Mouse (Mus musculus) E14TG2a.4 (cell line): ENCODE data around the gene Gm340.

Source experiments
- H3K27me3 ChIP-seq: 2 replicates; pipeline ENCODE4 v1.6.1; 2014; ENCODE audit warnings: low read length, control low read depth; ENCODE audit not compliant: insufficient read depth
- H3K36me3 ChIP-seq: 2 replicates; pipeline ENCODE4 v1.6.1; 2014; ENCODE audit warnings: low read length, control low read depth; ENCODE audit not compliant: insufficient read depth
- H3K4me1 ChIP-seq: replicated peaks from 2 replicates; pipeline ENCODE4 v1.6.1; 2014; ENCODE audit warnings: low read depth, low read length, control low read depth
- H3K4me3 ChIP-seq: replicated peaks from 2 replicates; pipeline ENCODE4 v1.5.1; 2014; ENCODE audit warnings: mild to moderate bottlenecking, low read length
- H3K9me3 ChIP-seq: 2 replicates; pipeline ENCODE4 v1.6.1; 2014; ENCODE audit warnings: low read length, control low read depth
- CTCF ChIP-seq: conservative IDR thresholded peaks from 2 replicates; pipeline ENCODE4 v1.5.1; 2014; ENCODE audit warnings: low read length
- NANOG ChIP-seq: IDR thresholded peaks from 2 replicates; pipeline ENCODE4 v1.6.1; 2014; ENCODE audit warnings: borderline replicate concordance, low read length, mixed read lengths
- POU5F1 ChIP-seq: IDR thresholded peaks from 2 replicates; pipeline ENCODE4 v1.6.1; 2014; ENCODE audit warnings: low read length, borderline replicate concordance

The Gm340 gene

DNA sequence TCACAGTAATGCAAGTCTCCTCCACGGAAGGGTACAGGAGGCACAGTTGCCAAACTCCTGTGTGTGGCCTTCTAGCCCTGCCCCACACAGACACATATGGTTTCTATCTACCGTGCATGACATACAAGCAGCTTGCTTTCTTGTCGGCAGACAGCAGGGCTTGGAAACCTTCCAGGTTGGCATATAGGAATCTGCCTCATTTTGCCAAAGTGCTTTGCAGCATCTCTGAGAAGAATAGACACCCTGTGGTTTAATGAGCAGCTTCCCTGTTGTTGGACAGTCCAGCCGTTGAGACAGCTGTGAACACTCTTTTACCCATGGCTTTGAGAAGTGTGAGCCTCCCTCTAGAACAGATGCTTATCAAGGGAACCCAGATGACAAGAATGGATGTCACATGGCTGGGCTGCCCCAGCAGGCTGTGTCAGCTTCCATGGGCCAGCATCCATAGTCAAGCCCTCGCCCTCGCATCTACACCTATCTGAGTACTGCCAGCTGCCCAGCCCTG lies 36.0 kb downstream of the Gm340 start:
- TF ChIP-seq POU5F1 (no peak), CTCF (no peak), NANOG (no peak)
- peaks cover 2% of the 10 kb centered on the region for H3K4me1 ChIP-seq
- no peak overlapping the region for H3K4me3 ChIP-seq
- H3K9me3 ChIP-seq: no peaks in the 10 kb centered on the region
- no peaks in the 10 kb centered on the region for H3K36me3 ChIP-seq
- peaks cover 33% of the 10 kb centered on the region for H3K27me3 ChIP-seq

DNA sequence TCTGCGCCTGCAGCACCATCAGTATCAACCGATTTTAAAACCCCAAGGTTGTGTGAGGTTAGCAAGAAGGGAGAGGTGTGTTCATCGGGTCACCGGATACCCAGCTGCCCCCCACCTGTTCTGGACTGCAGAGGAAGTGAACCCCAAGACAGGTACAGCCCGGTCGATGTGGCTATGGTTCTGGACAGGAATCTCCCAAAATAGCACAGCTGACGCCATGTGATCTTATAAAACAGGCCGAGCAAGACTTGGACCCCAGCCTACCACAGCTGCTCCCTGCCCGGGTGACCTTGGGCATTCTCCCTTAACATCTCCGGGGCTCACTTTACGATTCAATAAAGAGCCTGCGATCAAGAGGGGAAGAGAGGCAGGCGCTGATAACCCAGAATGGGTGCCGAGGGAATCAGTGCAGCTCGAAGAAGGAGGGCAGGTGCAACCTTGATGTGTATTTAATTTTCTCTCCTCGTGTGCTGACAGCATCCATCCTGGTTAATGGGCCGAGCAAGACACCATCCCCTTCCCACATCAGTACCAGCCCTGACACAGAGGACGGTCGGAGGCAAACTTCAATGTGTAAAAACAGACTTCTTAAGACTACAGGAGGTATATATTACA lies 36.7 kb downstream of the Gm340 start:
- no peaks in the 10 kb centered on the region for H3K4me1 ChIP-seq
- no peak overlapping the region for H3K4me3 ChIP-seq
- TF ChIP-seq NANOG: no peak
- TF ChIP-seq CTCF: no peak
- TF ChIP-seq POU5F1: no peak
- H3K36me3 ChIP-seq: no peaks in the 10 kb centered on the region
- H3K27me3 ChIP-seq: peaks cover 34% of the 10 kb centered on the region
- no peaks in the 10 kb centered on the region for H3K9me3 ChIP-seq

- no peak overlapping the region for H3K4me3 ChIP-seq
- H3K4me1 ChIP-seq: no peaks in the 10 kb centered on the region
- TF ChIP-seq NANOG (no peak), CTCF (no peak), POU5F1 (no peak)
- H3K27me3 ChIP-seq: peaks cover 20% of the 10 kb centered on the region
- H3K9me3 ChIP-seq: no peaks in the 10 kb centered on the region
- no peaks in the 10 kb centered on the region for H3K36me3 ChIP-seq
Observed at GRCm38 (mm10) chr19:41620366-41621092, 38.4 kb downstream of the Gm340 start.

DNA sequence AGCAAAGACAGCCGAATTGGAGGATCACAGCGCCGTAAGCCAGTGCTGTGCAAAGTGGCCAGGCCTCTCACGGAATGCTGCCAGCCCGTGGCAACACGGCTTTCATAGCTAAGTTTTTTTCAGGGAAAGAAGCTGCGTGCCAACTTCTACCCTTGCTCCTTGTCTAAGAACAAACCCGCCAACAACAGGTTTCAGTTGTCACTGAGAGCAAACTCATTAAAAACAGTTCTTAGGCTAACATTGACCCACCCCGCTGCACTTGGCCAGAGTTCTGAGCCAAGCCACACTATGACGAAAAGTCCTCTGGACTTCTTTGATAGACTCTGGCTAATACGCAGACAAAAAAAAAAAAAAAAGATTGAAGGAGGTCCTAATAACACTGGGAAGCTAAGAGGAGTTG lies 46.8 kb downstream of the Gm340 start:
- H3K36me3 ChIP-seq: no peaks in the 10 kb centered on the region
- no peaks in the 10 kb centered on the region for H3K9me3 ChIP-seq
- TF ChIP-seq NANOG (no peak), POU5F1 (no peak), CTCF (no peak)
- H3K4me3 ChIP-seq: no peak overlapping the region
- H3K27me3 ChIP-seq: no peaks in the 10 kb centered on the region
- H3K4me1 ChIP-seq: peaks cover 13% of the 10 kb centered on the region

- no peaks in the 10 kb centered on the region for H3K27me3 ChIP-seq
- H3K36me3 ChIP-seq: no peaks in the 10 kb centered on the region
- TF ChIP-seq CTCF (peak; percentile 65), NANOG (no peak), POU5F1 (no peak)
Observed at GRCm38 (mm10) chr19:41629532-41629931, 47.4 kb downstream of the Gm340 start.

DNA sequence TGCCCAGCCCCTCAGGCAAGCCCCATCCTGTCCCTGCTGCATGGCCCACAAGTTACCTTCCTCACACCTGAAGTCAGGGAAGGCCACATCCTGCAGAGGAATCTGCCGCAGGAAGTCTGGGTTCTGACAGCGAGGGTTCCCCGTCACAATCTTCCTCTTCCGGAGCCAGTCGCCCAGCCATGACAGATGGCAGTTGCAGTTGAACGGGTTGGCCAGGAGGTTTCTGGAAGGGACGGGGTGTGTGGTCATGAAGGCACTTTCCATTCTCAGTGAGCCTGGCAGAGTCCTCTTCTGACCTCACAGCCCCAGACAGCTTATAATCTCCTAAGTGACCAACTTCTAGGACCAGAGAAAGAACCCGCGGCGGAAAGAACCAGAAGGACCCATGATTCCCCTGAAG lies 51.9 kb downstream of the Gm340 start:
- no peaks in the 10 kb centered on the region for H3K36me3 ChIP-seq
- 0 out of 2 replicates have a peak, but pooled peaks cover 5% of the 10 kb centered on the region for H3K27me3 ChIP-seq
- TF ChIP-seq CTCF (no peak), POU5F1 (no peak), NANOG (no peak)
- no peaks in the 10 kb centered on the region for H3K9me3 ChIP-seq
- peaks cover 11% of the 10 kb centered on the region for H3K4me1 ChIP-seq
- H3K4me3 ChIP-seq: no peak overlapping the region

More at GRCm38 (mm10) chr19:41629532-41629931, 47.4 kb downstream of the Gm340 start:
- Histone ChIP-seq H3K4me1 (peaks cover 17% of the 10 kb centered on the region), H3K9me3 (no peaks in the 10 kb centered on the region), H3K4me3 (no peak overlapping the region)

DNA sequence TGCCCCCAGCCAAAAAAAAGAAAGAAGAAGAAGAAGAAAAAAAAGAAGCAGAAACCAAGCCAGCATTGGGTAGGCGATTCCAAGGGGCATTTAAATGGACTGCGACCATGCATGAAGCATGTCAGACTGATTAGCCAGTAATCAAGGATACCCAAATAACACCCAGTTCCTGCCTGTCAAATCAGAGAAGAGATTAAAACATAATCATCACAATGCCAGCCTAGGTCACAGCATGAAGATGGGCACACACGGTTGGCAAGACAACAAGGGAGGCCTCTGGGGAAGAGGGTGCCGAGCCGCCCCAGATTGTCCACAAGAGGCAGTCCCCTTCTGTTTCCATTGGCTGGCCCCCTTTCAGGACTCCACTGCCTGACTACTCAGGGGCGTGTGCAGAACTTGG lies 52.8 kb downstream of the Gm340 start:
- H3K4me1 ChIP-seq: peaks cover 7% of the 10 kb centered on the region
- H3K4me3 ChIP-seq: no peak overlapping the region
- TF ChIP-seq NANOG (no peak), CTCF (no peak), POU5F1 (no peak)

More for the DNA sequence above, 52.8 kb downstream of the Gm340 start:
- Histone ChIP-seq H3K9me3 (no peaks in the 10 kb centered on the region), H3K36me3 (no peaks in the 10 kb centered on the region), H3K27me3 (0 out of 2 replicates have a peak, but pooled peaks cover 7% of the 10 kb centered on the region)
